Mouse (Mus musculus): ENCODE results near the gene Auts2. TPM values are rescaled to one million over a fixed set of nuclear protein-coding genes. Genes with fewer than 3 reads are reported as not detected.

The Auts2 gene
- total RNA-seq, 1 experiment from 2014 or later: 10.4 TPM

DNA sequence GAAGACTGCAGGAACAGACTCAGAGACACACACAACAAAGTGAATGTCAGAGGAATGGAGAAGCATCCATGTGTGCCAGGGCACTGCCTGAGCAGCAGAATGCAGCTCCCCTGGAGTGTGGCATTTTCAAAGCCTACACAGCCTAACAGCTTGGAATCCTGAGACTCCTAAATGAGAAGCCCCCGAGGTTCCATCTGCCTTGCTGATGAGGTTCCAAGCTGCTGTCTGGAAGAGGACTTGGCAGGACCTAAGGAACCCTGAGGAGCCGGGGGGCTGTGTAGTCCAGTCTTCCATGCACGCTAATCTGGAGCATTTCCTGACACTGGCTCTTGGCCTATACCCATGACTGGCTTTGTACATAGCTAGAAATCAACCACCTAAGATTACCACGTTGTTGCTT lies 670.0 kb downstream of the Auts2 start:
- ATAC-seq (replicated peaks; ENCODE audit: low read depth, poor library complexity, severe bottlenecking): no peak

DNA sequence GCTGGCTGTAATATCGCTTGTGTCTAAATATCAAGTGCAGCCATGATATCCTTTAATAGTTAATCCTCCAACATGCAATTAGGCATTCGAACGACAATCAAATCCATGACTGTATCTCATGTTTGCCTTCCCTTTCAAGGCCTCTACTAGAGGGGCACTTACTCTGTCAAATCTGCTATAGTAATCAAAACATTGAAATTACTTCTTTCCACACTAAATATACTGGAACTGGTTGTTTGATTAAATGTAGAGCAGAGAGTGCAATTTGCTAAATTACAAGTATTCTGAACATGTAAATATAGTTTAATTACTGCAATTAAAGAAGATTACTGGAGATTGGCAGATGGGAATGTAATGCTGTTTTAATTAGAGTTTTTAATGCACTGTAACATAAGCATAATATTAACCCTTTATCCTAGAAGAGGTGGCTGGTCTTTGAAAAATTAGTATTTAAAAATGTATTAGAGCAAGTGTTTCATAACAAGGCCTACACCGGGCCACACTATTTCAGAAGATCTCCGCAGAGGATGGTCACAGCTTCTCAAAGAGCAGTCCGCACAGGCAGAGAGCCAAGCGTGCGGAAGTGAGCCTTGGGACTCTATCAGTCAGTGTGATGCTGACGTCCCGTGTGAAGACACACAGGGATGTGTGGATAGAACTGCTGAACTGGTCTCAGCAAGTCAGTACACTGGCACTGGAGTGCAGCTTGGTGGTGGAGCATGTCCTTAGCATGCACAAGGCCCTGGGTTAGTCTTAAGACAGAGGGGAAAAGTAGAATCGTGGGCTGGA lies 673.2 kb downstream of the Auts2 start:
- ATAC-seq (replicated peaks; ENCODE audit: low read depth, poor library complexity, severe bottlenecking): no peak

- no peak for ATAC-seq (replicated peaks; ENCODE audit: low read depth, poor library complexity, severe bottlenecking)
Measured at GRCm38 (mm10) chr5:131865200-131865599, 677.9 kb downstream of the Auts2 start.

GRCm38 (mm10) chr5:131857976-131858375 lies 685.2 kb downstream of the Auts2 start:
- ATAC-seq (replicated peaks; ENCODE audit: low read depth, poor library complexity, severe bottlenecking): no peak

GRCm38 (mm10) chr5:131855358-131855757 lies 687.8 kb downstream of the Auts2 start:
- no peak for ATAC-seq (replicated peaks; ENCODE audit: low read depth, poor library complexity, severe bottlenecking)

DNA sequence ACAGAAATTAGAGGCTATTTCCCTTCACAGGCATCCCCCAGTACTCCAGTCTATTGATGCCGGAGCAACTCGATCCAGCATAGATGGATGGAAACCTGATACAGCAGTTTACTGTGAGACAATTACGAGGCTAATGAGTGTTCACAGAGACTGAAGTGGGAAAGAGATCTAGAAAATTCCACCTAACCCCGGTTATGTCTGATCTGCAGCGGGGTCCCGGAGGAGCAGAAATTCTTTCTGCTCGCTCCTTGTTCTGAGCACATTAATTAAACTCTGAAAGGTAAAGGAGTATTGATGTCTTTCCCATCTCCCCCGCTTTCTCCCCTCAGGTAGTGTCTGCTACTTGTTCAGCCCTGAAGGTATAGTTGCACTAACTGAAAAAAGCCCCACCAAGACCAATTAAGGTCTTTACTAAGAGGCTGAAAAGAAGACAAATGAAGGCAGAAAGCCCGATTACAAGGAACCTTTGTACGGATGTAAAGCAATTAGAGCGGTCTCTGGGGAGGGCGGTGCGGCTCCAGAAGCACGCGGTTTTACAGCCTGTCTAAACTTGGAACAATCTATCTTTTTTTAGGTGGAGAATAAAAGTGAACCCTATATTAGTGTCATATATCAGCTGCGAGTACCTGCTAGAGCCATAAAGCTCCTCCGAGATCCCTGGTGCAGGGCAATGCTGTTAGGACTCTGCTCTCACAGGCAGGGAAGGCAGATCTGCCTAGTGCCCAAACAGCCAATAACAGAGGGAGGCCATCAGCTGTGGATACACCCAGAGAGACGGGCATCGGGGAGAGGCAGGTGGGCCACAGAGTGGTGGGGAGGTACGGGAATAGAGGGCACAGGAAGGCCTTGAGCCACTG lies 691.3 kb downstream of the Auts2 start:
- ATAC-seq (replicated peaks; ENCODE audit: low read depth, poor library complexity, severe bottlenecking): no peak

- ATAC-seq (replicated peaks; ENCODE audit: low read depth, poor library complexity, severe bottlenecking): no peak
Measured at GRCm38 (mm10) chr5:131850632-131851335, 692.4 kb downstream of the Auts2 start.

DNA sequence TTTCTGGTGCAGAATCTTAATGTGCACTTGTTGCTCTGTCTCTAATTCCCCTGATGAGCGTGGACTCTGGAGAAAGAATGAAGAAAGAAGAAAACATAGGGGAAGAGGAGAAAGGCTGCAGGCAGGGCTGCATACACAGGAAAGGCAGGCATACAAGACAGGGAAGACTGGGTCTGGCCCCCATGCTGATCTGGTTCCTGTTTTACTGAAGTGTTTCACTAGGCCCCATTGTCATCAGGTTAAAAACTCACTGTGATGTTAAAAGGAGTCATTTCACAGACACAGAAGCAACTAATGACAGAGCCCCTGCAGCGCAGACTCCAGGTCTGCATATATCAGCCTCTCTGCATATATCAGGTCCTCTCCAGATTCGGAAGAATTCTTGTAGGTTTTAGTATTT lies 693.5 kb downstream of the Auts2 start:
- ATAC-seq (replicated peaks; ENCODE audit: low read depth, poor library complexity, severe bottlenecking): no peak

- no peak for ATAC-seq (replicated peaks; ENCODE audit: low read depth, poor library complexity, severe bottlenecking)
Measured at GRCm38 (mm10) chr5:131844519-131844800, 698.7 kb downstream of the Auts2 start.

- ATAC-seq (replicated peaks; ENCODE audit: low read depth, poor library complexity, severe bottlenecking): 0 out of 2 replicates have a peak, but pooled peaks have one; percentile 24
Measured at GRCm38 (mm10) chr5:131843766-131844518, 699.2 kb downstream of the Auts2 start.

- no peak for ATAC-seq (replicated peaks; ENCODE audit: low read depth, poor library complexity, severe bottlenecking)
Measured at GRCm38 (mm10) chr5:131839657-131840315, 703.4 kb downstream of the Auts2 start.

DNA sequence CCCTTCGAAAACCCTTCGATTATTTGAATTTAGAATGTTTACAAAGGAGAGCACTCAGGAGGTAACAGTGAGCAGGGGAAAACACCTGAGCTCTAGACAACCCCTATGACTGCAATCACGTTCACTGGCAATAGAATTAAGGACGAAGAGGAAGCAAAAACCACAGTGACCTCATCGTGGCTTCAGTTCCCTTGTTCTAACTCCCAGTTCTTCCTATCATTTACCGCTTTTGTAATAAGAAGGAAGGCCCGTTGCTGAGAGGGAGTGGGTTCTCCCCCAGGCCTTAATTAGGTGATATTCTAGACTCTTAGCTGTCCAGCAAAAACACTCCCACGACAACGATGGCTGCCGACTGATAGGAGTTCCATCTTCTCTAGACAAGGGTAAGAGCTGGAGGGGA lies 704.1 kb downstream of the Auts2 start:
- ATAC-seq (replicated peaks; ENCODE audit: low read depth, poor library complexity, severe bottlenecking): peak; percentile 83

DNA sequence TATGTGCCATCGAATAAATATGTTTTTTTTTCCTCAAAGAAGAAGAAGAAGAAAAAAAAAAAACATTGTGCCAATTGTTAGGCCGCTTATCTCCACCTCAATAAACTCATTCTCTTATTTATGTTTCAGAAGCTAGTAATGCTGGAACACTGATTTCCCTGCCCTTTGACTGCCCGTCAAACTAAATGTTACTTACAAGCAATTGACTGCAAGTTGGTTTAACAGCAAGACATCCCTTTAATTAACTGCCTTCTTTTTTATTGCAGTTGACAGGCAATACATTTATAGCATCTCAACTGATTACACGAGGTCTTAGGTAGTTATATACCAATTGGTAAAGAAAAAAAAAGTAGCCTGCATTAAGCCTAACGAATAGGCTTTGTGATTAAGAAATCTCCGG lies 705.1 kb downstream of the Auts2 start:
- ATAC-seq (replicated peaks; ENCODE audit: low read depth, poor library complexity, severe bottlenecking): no peak

DNA sequence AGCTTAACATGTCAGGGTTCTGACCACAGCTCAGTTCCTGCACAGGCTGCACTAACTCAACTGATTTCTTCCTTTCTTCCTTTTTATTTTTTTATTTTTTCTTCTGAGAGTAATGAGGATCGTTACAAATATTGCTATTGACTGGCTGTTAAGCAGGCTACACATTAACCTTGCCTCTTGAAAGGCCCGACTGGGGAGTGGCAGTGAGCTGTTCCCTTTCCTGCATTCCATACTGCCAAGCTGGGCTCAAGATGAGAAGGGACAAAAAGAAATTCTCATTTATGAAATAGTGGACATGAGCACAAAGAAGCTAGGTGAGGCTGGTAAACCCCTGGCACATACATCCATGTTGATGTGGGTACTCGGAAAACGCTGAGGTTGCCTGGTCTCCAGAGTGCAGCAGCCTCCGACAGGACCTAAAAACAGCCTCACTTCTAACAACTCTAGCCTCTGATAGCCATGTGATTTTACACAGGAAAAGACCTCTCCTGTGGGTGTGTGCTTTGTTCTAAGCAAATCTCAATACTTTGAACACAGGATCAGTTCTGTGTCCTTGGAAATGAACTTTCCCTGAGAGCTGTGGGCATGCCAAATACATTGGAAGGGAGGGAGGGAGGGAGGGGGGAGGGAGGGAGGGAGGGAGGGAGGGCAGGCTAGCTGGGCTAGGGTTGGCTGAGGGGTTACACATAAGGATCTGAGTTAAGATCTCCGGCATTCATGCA lies 707.0 kb downstream of the Auts2 start:
- no peak for ATAC-seq (replicated peaks; ENCODE audit: low read depth, poor library complexity, severe bottlenecking)

- no peak for ATAC-seq (replicated peaks; ENCODE audit: low read depth, poor library complexity, severe bottlenecking)
Measured at GRCm38 (mm10) chr5:131832891-131833876, 710.0 kb downstream of the Auts2 start.

GRCm38 (mm10) chr5:131830111-131830510 lies 713.0 kb downstream of the Auts2 start:
- ATAC-seq (replicated peaks; ENCODE audit: low read depth, poor library complexity, severe bottlenecking): no peak

DNA sequence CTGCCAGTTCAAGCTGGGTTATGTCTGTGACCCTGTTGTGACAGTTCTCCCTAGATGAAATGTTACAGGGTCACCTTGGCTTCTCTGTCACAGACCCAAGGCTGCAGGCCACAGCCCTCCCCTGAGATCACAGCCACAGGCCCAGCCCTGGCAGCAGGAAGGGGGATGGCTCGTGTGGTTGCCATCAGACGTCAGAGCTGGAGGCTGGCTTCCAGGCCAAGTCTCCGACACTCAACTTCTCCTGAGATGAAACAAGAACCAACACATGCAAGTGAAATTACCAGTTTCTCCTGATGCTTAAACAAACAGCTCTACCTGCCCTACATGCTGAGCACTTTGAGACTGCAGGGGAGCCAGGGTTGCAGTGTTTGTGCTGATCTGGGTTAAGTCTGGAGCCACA lies 713.9 kb downstream of the Auts2 start:
- peak; percentile 97 for ATAC-seq (replicated peaks; ENCODE audit: low read depth, poor library complexity, severe bottlenecking)

DNA sequence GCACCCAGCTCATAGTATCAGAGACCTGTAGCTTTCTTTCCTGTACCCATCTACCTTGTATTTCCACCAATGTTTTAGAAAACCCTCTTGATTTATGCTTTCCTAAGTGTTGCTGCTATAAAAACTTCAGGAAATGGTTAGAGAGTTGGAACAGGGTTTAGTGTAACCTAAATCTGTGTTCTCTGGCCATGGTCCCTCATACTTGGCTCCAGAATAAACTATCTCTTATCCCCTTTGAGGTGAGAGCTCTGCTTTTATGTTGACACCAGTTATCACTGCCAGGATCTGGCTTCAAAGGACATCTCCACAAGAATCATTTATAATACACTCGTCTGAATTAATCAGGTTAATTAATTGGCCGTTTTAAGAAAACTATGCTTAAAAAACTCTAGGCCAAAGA lies 714.5 kb downstream of the Auts2 start:
- no peak for ATAC-seq (replicated peaks; ENCODE audit: low read depth, poor library complexity, severe bottlenecking)
